Mouse (Mus musculus) liver, adult 2 months (tissue): ENCODE results near the gene Zbtb43.

Source experiments
- CTCF ChIP-seq: fragments of 200-500 bp; IDR thresholded peaks from 2 replicates; pipeline ENCODE4 v1.5.1; 2011; ENCODE audit warnings: low read depth, low read length, control low read depth
- POLR2A ChIP-seq: fragments of 200-500 bp; IDR thresholded peaks from 2 replicates; pipeline ENCODE4 v1.6.1; 2011; ENCODE audit warnings: low read length, control low read depth; ENCODE audit not compliant: insufficient read depth; ENCODE audit errors: extremely low read depth

- TF ChIP-seq CTCF (no peak), POLR2A (no peak)
Measured at GRCm38 (mm10) chr2:33438377-33438776, 30.0 kb downstream of the Zbtb43 start.
